Mouse (Mus musculus) cerebellum, adult 11 months (tissue): ENCODE data around the gene Serpina12.

ENCODE experiments used
- DNase-seq: peaks from one replicate; pipeline ENCODE4 v3.0.0; 2022

Gene Serpina12

GRCm38 (mm10) chr12:104002569-104003237, 41.5 kb downstream of the Serpina12 start:
- DNase-seq = no peak

GRCm38 (mm10) chr12:104000594-104000993, 43.6 kb downstream of the Serpina12 start:
- DNase-seq = no peak

GRCm38 (mm10) chr12:103999611-104000010, 44.6 kb downstream of the Serpina12 start:
- no peak for DNase-seq

GRCm38 (mm10) chr12:103996513-103996912, 47.7 kb downstream of the Serpina12 start:
- no peak for DNase-seq

- peak; percentile 57 for DNase-seq
Observed at GRCm38 (mm10) chr12:103995292-103996072, 48.8 kb downstream of the Serpina12 start.

- no peak for DNase-seq
Observed at GRCm38 (mm10) chr12:103992945-103993344, 51.3 kb downstream of the Serpina12 start.

GRCm38 (mm10) chr12:103989857-103990256, 54.4 kb downstream of the Serpina12 start, which contains the start of gene Serpina11:
Serpina11 (minus strand) TSS chr12:103989957.
- no peak for DNase-seq

- DNase-seq = no peak
Observed at GRCm38 (mm10) chr12:103989514-103989767, 54.8 kb downstream of the Serpina12 start.

- no peak for DNase-seq
Observed at GRCm38 (mm10) chr12:103988754-103989513, 55.3 kb downstream of the Serpina12 start.

GRCm38 (mm10) chr12:103985868-103986267, 58.4 kb downstream of the Serpina12 start:
- no peak for DNase-seq

- DNase-seq = no peak
Observed at GRCm38 (mm10) chr12:103984935-103985334, 59.3 kb downstream of the Serpina12 start.

GRCm38 (mm10) chr12:103981646-103982360, 62.4 kb downstream of the Serpina12 start:
- no peak for DNase-seq
